Mouse (Mus musculus) telencephalon, adult 2 months (tissue): ENCODE data around the gene Txnip.
A peak's percentile ranks its signal among the peaks of the same experiment; 100 is the strongest.
"Not testable (repeated sequence)": the region's sequence is repeated elsewhere in the genome, so short reads cannot be mapped to it uniquely, and the experiment has no call there.

Experiments used
- DNase-seq: peaks from one replicate; pipeline ENCODE4 v3.0.0-alpha.2; 2011; ENCODE audit warnings: low read depth, low spot score

Txnip gene

DNA sequence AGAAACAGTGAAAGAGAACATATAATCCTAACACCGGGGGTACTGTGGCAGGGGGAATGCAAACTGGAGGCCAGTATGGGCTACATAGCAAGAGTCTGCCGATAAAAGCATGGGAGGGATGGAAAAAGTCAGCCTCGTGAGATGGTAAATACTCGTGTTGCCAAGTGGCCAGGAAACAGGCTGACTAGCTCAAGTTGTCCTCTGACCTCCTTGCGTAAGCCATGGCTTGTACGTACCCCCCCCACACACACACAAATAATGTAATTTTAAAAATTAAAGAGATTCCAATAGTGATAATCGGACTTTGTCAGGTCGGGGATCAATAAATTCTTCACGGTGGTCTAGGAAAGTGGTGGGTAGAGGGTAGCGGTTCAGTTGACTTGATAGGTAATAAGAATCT, 35.6 kb downstream of the Txnip start:
- no peak for DNase-seq

DNA sequence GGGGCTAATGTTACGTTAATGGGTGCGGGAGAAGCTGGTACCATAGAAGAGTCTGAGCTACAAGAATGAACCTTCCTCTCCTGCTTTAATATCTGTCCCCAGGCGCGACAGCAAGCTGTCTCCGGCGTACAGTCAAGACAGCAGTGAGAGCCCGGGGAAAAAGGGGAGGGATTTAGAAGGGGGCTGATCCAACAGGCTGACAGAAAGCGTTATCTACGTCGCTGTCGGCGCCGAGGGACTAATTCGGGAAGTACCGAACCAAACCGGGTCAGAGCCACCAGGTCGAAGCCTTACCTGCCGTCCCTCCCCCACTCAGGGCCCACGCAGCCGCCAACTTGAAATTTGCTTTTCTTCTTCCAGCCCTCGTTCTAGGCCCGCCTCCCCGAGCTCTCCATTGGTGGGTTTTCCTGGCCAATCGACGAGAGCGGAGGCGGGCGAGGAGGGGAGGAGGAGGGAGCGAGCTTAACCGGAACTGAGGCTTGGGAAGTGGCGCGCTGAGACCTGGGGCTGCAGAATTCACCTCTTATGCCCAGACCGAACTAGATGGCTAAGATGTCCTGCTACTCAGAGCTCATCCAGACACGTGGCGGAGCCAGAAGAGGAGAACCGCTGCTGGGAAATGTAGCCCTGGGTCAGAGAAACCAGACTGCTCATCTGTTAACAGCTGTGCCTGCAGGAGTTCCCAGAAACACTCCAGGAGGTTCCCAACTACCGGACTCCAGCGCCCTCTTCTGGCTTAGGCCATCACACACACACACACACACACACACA, 36.2 kb downstream of the Txnip start, which contains the start of gene Polr3gl:
Polr3gl (minus strand) TSS at position 392 of the 771 bp plus-strand sequence.
- peak; percentile 93 for DNase-seq

DNA sequence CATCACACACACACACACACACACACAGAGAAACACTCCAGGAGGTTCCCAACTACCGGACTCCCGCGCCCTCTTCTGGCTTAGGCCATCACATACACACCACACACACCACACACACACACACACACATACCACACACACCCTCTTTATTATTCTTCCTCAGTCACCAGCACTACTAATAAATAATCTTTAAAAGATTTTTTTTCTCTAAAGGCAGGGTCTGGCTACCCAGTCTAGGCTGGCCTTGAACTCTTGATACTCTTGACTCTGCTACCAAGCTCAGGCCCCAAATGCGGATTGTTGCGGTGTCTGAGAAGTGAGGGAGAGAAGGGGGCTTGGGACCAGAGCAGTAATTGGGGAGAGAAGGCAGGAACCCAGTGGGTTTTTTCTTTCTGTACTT, 37.1 kb downstream of the Txnip start:
- no peak for DNase-seq

- no peak for DNase-seq
These were observed 37.9 kb downstream of the Txnip start for GRCm38 (mm10) chr3:96595661-96596060.

DNA sequence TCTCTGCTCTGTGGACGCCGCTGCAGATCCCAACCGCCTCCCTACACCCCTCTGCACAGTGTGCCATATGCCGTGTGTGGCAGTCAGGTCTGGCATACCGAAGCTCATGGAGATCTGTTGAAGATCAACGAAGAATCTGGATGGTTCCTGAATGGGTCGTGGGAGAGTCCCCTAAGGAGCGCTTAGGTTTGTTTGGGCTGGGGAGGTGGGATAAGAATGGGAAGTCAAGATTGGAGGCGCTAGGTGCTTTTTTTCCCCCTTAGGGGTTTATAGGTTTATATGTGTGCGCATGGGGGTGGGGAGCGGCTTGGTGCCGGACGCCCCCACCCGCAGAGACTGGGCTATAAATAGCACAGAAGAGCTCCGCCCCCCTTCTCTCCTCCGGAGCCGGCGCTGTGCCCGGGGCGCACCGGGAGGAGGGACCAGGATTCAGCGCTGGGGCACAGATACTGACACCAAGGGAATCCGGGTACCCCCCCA, 38.5 kb downstream of the Txnip start, which contains the start of gene Ankrd34a:
Ankrd34a (plus strand) TSS at position 409 of the 480 bp plus-strand sequence.
- DNase-seq: no peak

GRCm38 (mm10) chr3:96596855-96597254, 39.1 kb downstream of the Txnip start:
- DNase-seq: no peak

DNA sequence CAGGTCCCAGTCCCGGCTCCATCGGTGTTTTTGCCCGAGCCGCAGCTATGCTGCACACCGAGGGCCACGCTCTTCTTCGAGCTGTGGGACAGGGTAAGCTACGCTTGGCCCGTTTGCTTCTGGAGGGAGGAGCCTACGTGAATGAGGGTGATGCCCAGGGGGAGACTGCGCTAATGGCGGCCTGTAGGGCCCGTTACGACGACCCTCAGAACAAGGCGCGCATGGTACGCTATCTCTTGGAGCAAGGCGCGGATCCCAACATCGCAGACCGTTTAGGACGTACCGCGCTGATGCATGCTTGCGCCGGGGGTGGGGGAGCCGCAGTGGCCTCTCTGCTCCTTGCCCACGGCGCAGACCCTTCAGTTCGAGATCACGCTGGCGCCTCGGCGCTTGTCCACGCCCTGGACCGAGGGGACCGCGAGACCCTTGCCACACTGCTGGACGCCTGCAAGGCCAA, 39.7 kb downstream of the Txnip start:
- DNase-seq: no peak

DNA sequence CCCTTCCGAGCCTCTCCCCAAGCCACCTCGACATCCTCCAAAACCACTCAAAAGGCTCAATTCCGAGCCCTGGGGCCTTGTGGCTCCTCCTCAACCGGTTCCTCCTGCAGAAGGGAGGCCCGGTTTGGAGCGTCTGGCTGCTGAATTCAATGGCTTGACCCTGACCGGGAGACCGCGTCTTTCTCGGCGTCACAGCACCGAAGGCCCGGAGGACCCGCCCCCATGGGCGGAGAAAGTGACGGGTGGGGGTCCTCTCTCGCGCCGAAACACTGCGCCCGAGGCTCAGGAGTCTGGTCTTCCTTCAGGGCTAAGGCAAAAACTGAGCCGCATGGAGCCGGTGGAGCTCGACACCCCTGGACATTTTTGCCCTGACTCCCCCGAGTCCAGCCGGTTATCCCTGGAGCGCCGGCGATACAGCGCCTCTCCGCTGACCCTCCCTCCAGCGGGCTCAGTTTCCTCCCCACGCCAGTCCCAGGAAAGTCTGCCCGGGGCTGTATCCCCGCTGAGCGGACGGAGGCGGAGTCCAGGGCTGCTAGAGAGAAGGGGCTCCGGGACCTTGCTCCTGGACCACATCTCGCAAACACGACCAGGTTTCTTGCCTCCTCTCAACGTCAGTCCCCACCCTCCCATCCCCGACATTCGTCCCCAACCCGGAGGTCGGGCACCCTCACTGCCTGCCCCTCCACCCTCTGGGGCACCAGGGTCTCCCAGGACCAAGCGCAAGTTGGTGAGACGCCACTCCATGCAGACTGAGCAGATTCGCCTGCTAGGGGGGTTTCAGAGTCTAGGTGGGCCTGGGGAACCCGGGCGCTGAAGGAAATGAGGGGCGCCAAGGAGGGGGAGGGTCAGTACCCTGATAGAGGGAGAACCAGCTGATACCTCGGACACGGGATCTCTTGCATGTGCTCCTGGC, 40.7 kb downstream of the Txnip start:
- DNase-seq: no peak

- DNase-seq: no peak
These were observed 41.3 kb downstream of the Txnip start for GRCm38 (mm10) chr3:96599069-96599393.

DNA sequence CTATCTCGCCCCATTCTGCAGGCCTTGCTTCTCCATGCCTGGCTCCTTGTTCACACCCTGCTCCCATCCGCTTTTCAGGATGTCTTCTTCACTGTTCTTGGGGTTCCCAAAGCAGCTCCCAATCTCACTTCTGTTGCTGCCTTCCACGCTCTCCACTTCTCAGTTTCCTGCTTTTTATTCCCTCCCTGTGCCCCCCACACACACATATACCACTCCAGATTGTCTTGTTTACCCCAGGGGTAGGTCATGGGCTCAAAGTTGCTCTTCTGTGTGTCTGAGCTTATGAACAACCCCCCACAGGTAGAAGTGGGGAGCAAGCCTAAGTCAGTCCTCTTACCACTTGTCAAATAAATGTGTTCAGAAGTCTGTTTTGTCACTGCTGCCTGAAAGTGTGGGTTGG, 41.7 kb downstream of the Txnip start:
- DNase-seq: no peak

DNA sequence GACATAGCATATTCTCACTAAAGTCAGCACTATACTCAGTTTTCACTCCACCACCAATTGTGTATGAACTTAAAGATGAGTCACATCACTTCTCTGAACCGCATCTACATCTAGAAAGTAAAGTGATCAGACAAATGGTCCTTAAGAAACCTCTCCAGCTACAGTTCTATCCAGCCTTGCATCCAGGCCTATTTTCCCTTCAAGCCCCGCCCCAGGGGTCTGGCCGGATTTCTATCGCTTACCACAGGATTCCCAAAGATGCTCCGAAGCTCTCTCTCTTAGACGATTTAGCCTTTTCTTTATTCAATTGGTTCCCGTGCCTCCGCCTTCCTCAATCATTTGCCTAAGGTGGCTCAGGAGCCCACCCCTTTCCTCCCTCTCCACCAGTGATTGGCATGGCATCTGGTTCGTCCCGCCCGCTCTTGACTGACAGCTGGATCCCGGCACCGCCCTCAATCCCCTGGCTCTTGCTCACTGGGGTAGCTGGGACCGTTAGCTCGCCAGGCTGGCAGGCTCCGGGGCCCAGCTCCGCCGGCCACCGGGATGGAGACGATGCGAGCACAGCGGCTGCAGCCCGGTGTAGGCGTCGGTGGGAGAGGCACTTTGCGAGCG, 43.0 kb downstream of the Txnip start, which contains the start of gene Lix1l:
Lix1l (plus strand) TSS at position 511 of the 612 bp plus-strand sequence.
- peak; percentile 98 for DNase-seq

DNA sequence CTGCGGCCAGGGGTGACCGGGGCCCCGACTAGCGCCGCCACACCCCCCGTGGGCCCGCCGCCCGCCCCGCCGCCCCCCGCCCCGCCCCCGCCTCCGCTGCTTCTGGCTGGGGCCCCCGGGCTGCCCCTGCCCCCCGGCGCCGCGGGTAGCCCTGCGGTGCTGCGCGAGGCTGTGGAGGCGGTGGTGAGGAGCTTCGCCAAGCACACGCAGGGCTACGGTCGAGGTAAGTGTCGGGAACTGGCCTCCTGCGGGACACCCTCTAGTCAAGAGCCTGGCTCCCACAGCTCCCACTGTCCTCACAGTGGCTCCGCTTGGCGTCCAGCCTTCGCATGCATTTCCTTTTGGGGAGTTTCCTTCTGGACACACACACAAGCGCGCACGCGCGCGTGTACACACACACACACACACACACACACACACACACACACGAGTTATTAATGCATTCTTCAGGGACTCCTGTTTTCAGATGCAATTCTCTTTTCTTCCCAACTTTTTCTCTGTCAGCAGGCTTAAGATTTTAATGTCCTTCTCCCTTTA, 43.6 kb downstream of the Txnip start:
- DNase-seq: no peak

DNA sequence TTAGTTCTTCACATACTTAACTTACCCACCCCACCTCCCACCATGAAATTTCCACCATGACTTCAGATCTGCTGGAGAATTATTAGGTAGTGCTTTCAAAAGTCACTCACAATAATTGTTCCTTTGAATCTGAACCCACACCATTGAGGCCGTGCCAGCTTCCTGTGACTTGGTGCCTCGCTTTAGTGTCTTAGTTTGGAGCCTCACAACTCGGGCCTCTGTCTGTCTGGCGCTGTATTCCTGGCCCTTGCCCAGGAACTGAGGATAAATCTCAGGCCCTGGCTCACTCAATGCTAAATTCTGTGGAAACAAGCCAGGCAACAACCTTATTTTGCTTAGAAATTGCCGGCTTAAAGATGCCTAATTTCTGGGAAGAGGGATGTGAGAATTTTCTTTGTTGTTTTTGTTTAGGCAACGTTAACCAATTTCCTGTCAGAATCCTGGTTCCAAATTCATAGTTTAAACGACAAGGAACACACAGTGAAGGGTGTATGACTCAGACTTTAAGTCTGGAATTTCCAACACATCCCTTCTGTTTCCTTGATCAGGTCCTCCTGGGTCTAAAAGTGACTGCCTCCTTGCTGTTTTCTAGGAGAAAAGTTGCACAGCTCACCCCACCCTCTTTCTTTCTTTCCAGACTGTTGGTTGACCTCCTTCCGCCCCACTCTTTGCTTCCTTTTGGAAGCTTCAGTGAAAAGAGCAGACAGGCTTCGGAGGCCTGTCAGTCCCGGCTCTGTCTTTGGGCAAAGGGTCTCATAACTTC, 44.4 kb downstream of the Txnip start:
- no peak for DNase-seq

DNA sequence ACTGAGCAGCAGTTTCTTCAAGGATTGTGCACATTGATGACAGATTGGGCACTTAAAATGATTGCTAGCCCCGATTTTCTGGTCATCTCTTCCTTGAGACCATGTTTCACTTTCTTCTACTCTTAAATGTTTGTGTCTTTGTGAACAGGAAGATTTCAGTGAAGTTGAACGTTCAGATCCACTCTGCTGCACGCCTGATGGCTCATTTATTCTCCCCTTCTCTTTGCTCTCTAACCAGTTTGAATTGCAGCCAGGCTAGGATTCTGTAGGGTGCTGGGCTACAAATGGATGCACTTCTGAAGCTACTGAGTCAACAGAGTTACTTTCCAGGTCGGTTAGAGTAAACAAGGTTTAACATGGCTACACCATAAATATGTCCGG, 44.9 kb downstream of the Txnip start:
- DNase-seq: no peak

GRCm38 (mm10) chr3:96603311-96603710, 45.6 kb downstream of the Txnip start:
- DNase-seq: no peak

- not testable (repeated sequence) for DNase-seq
These were observed 48.2 kb downstream of the Txnip start for GRCm38 (mm10) chr3:96606007-96606406.

- no peak for DNase-seq
These were observed 48.9 kb downstream of the Txnip start for GRCm38 (mm10) chr3:96606618-96607017.
